Mouse (Mus musculus): Measurements from ENCODE around the gene Prss42. TPM values are rescaled to one million over a fixed set of nuclear protein-coding genes. Genes with fewer than 3 reads are reported as not detected.

Prss42 gene
- polyA plus RNA-seq, 1 experiment from 2014 or later, result not detected

DNA sequence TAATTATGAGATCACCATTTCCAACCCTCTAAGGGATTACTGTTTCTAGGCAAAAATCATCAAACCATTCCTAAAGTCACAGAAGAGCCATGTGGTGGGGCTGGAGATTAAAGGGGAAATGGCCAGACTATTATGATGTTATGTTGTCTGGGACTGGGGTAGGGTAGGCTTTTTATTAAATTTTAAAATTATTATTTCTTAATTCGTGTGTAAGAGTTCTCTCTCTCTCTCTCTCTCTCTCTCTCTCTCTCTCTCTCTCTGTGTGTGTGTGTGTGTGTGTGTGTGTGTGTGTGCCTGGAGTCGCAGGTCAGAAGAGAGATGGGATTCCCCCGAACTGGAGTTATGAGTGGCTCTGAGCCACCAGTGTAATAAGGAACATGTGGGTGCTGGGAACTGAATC, 28.4 kb downstream of the Prss42 start, which contains the start of gene Prss43:
Prss43 (plus strand) TSS at position 301 of the 400 bp plus-strand sequence.
- no peaks in the 10 kb centered on the region for H3K36me3 ChIP-seq (replicated peaks; ENCODE audit: control insufficient read depth, insufficient read depth, low read depth, low read length)
- no peak for DNase-seq (ENCODE audit: low spot score)
- H3K9me3 ChIP-seq (replicated peaks; ENCODE audit: control insufficient read depth, low read length), result no peaks in the 10 kb centered on the region
- WGBS, result 75% methylated on average over 3 of the region's 3 CpGs
- no peak within 1 kb of the TSS for H3K4me3 ChIP-seq (ENCODE audit: low read depth, low read length)
- H3K4me1 ChIP-seq (ENCODE audit: control insufficient read depth, insufficient read depth, low read length), result no peaks in the 10 kb centered on the region
- no peak within 1 kb of the TSS for H3K9ac ChIP-seq (replicated peaks; ENCODE audit: low read length)
- H3K27ac ChIP-seq (replicated peaks; ENCODE audit: low read depth, low read length), result no peak within 1 kb of the TSS
- H3K27me3 ChIP-seq (ENCODE audit: control insufficient read depth, insufficient read depth, low read length), result no peaks in the 10 kb centered on the region
- ATAC-seq (replicated peaks; ENCODE audit: insufficient number of reproducible peaks, low FRiP score, low TSS enrichment, low read depth), result no peak
- H3K4me2 ChIP-seq (ENCODE audit: low read depth, low read length), result no peak within 1 kb of the TSS

DNA sequence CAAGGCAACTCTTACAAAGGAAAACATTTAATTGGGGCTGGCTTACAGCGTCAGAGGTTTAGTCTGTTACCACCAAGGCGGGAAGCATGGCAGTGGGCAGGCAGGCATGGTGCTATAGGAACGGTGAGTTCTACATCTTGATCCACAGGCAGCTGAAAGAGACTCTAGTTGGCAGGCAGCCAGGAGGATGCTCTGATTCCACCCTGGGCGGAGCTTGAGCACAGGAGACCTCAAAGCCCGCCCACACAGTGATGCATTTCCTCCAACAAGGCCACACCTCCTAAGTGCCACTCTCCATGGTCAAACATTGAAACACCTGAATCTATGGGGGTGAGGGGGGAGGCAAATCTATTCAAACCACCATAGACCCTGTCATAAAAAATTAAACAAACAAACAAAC, 35.1 kb downstream of the Prss42 start:
- ATAC-seq (replicated peaks; ENCODE audit: insufficient number of reproducible peaks, low FRiP score, low TSS enrichment, low read depth) (no peak), DNase-seq (ENCODE audit: low spot score) (no peak)
- no peak overlapping the region for H3K4me2 ChIP-seq (ENCODE audit: low read depth, low read length)
- H3K27me3 ChIP-seq (ENCODE audit: control insufficient read depth, insufficient read depth, low read length), result no peaks in the 10 kb centered on the region
- no peak overlapping the region for H3K27ac ChIP-seq (replicated peaks; ENCODE audit: low read depth, low read length)
- H3K4me1 ChIP-seq (ENCODE audit: control insufficient read depth, insufficient read depth, low read length), result no peaks in the 10 kb centered on the region
- H3K36me3 ChIP-seq (replicated peaks; ENCODE audit: control insufficient read depth, insufficient read depth, low read depth, low read length), result no peaks in the 10 kb centered on the region
- no peak overlapping the region for H3K9ac ChIP-seq (replicated peaks; ENCODE audit: low read length)
- no peak overlapping the region for H3K4me3 ChIP-seq (ENCODE audit: low read depth, low read length)
- WGBS, result 80% methylated on average over 5 of the region's 5 CpGs
- no peaks in the 10 kb centered on the region for H3K9me3 ChIP-seq (replicated peaks; ENCODE audit: control insufficient read depth, low read length)

DNA sequence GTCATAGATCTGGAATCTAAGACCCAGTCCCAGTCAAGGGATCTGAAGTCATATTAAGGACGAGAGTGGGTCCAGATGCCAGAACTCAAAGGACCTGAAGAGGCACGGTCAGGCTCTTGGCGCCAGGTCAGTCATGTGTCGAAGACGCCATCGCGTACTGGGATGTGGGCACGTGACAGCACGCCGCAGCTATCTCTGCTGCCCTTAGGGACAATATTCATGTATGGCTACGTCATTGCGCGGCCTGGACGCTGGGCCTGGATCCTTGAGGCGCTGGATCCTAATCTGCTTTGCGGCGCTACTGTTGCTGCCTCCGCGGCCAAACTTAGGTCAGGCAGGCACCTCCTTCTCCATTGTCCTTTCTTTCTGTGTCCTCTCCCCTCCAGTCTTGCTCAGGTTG, 36.4 kb downstream of the Prss42 start, which contains the start of gene Prss45:
Prss45 (plus strand) TSS at position 178 of the 400 bp plus-strand sequence.
- no peak for ATAC-seq (replicated peaks; ENCODE audit: insufficient number of reproducible peaks, low FRiP score, low TSS enrichment, low read depth)
- Histone ChIP-seq H3K36me3 (replicated peaks; ENCODE audit: control insufficient read depth, insufficient read depth, low read depth, low read length) (no peaks in the 10 kb centered on the region), H3K27ac (replicated peaks; ENCODE audit: low read depth, low read length) (no peak within 1 kb of the TSS), H3K27me3 (ENCODE audit: control insufficient read depth, insufficient read depth, low read length) (no peaks in the 10 kb centered on the region), H3K9me3 (replicated peaks; ENCODE audit: control insufficient read depth, low read length) (no peaks in the 10 kb centered on the region), H3K4me2 (ENCODE audit: low read depth, low read length) (no peak within 1 kb of the TSS), H3K4me3 (ENCODE audit: low read depth, low read length) (no peak within 1 kb of the TSS), H3K4me1 (ENCODE audit: control insufficient read depth, insufficient read depth, low read length) (no peaks in the 10 kb centered on the region), H3K9ac (replicated peaks; ENCODE audit: low read length) (no peak within 1 kb of the TSS)
- WGBS, result 70% methylated on average over 19 of the region's 19 CpGs
- no peak for DNase-seq (ENCODE audit: low spot score)

DNA sequence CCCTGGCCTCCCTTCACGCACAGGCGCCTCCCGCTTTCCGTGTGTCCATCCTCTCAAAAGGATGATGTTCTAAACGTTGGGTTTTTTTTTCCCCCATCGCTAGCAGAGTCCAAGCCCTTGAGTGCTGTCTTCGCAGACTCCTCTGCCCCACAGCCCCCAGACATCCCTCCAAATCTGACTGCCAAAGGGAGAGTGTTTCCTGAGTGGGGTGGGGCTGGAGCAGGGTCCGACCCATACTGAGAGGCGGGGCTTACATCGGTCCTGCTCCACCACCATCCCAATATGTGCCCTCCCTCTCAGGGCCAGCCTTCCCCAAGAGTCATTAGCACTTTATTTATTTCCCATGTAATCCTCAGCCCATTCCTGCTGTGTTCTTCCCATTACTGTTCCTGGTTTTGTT, 37.0 kb downstream of the Prss42 start:
- no peak for DNase-seq (ENCODE audit: low spot score)
- Histone ChIP-seq H3K4me3 (ENCODE audit: low read depth, low read length) (no peak overlapping the region), H3K27me3 (ENCODE audit: control insufficient read depth, insufficient read depth, low read length) (no peaks in the 10 kb centered on the region), H3K9ac (replicated peaks; ENCODE audit: low read length) (no peak overlapping the region), H3K9me3 (replicated peaks; ENCODE audit: control insufficient read depth, low read length) (no peaks in the 10 kb centered on the region), H3K36me3 (replicated peaks; ENCODE audit: control insufficient read depth, insufficient read depth, low read depth, low read length) (no peaks in the 10 kb centered on the region), H3K27ac (replicated peaks; ENCODE audit: low read depth, low read length) (no peak overlapping the region), H3K4me2 (ENCODE audit: low read depth, low read length) (no peak overlapping the region), H3K4me1 (ENCODE audit: control insufficient read depth, insufficient read depth, low read length) (no peaks in the 10 kb centered on the region)
- 35% methylated on average over 10 of the region's 10 CpGs for WGBS
- ATAC-seq (replicated peaks; ENCODE audit: insufficient number of reproducible peaks, low FRiP score, low TSS enrichment, low read depth), result no peak

DNA sequence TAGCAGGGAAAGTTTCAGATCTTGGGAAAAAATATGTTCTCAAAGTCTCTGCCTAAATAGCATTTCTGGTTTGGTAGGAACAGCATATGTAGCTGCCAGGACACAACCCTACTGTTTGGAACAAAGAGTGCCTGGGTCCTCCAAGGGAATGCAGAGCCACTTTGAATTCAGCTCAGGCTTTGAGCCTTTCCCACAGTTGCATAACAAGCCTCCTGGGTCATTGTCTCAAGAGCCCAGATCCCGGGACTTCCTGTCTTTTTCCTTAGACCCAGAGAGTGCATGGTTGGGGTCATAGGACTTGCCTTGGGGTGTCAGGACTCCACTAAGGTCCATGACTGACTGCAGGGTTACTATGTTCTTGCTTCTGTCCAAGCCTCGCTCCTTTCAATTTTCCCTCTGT, 38.1 kb downstream of the Prss42 start:
- Histone ChIP-seq H3K27ac (replicated peaks; ENCODE audit: low read depth, low read length) (no peak overlapping the region), H3K4me3 (ENCODE audit: low read depth, low read length) (no peak overlapping the region), H3K4me2 (ENCODE audit: low read depth, low read length) (no peak overlapping the region), H3K9me3 (replicated peaks; ENCODE audit: control insufficient read depth, low read length) (no peaks in the 10 kb centered on the region), H3K4me1 (ENCODE audit: control insufficient read depth, insufficient read depth, low read length) (no peaks in the 10 kb centered on the region), H3K36me3 (replicated peaks; ENCODE audit: control insufficient read depth, insufficient read depth, low read depth, low read length) (no peaks in the 10 kb centered on the region), H3K27me3 (ENCODE audit: control insufficient read depth, insufficient read depth, low read length) (no peaks in the 10 kb centered on the region), H3K9ac (replicated peaks; ENCODE audit: low read length) (no peak overlapping the region)
- DNase-seq (ENCODE audit: low spot score), result no peak
- WGBS, result 38% methylated on average over 2 of the region's 2 CpGs
- ATAC-seq (replicated peaks; ENCODE audit: insufficient number of reproducible peaks, low FRiP score, low TSS enrichment, low read depth), result no peak

DNA sequence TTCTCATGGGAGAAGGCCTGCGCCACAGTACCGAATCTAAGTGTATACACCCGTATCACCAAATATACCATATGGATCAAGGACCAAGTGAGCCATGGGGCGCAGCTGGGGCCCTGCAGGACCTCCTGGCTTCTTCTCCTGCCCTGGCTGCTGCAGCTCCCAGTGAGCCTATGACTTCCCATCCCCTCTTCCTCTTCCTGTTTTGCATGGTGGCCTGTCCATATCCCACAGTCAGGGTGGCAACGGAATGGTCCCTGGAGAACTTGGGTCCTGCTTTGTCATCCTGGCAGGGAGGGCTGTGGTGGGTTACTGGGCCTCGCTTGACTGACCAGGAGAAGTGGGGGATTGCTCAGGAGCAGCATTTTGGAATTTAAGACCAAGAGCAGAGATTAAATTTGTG, 42.9 kb downstream of the Prss42 start:
- H3K4me3 ChIP-seq (ENCODE audit: low read depth, low read length), result no peak overlapping the region
- WGBS, result 83% methylated on average over 6 of the region's 6 CpGs
- no peaks in the 10 kb centered on the region for H3K9me3 ChIP-seq (replicated peaks; ENCODE audit: control insufficient read depth, low read length)
- no peak overlapping the region for H3K27ac ChIP-seq (replicated peaks; ENCODE audit: low read depth, low read length)
- ATAC-seq (replicated peaks; ENCODE audit: insufficient number of reproducible peaks, low FRiP score, low TSS enrichment, low read depth), result no peak
- no peaks in the 10 kb centered on the region for H3K36me3 ChIP-seq (replicated peaks; ENCODE audit: control insufficient read depth, insufficient read depth, low read depth, low read length)
- DNase-seq (ENCODE audit: low spot score), result no peak
- no peaks in the 10 kb centered on the region for H3K27me3 ChIP-seq (ENCODE audit: control insufficient read depth, insufficient read depth, low read length)
- no peak overlapping the region for H3K4me2 ChIP-seq (ENCODE audit: low read depth, low read length)
- H3K9ac ChIP-seq (replicated peaks; ENCODE audit: low read length), result no peak overlapping the region
- H3K4me1 ChIP-seq (ENCODE audit: control insufficient read depth, insufficient read depth, low read length), result no peaks in the 10 kb centered on the region

DNA sequence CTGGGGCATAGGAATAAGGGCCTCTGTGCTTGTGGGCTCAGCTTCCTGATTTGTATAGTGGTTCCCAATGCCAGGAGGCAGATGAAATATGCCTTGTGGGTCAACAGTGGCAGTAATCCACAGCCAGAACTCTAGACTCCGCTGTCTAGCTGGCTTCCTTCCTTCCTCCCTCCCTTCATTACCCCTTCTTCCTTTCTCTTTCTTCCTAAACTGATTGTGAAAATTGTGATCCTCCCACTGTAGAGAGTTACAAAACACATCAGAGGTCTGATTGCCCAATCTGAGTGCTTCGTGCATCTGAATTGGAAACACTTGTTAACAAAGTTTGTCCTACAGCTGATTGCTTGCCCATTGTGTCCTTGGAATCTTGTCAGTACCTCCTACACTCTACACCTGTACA, 43.5 kb downstream of the Prss42 start:
- WGBS, result 84% methylated on average over 2 of the region's 2 CpGs
- Histone ChIP-seq H3K9me3 (replicated peaks; ENCODE audit: control insufficient read depth, low read length) (no peaks in the 10 kb centered on the region), H3K36me3 (replicated peaks; ENCODE audit: control insufficient read depth, insufficient read depth, low read depth, low read length) (no peaks in the 10 kb centered on the region), H3K4me1 (ENCODE audit: control insufficient read depth, insufficient read depth, low read length) (no peaks in the 10 kb centered on the region), H3K27me3 (ENCODE audit: control insufficient read depth, insufficient read depth, low read length) (no peaks in the 10 kb centered on the region), H3K9ac (replicated peaks; ENCODE audit: low read length) (no peak overlapping the region), H3K4me3 (ENCODE audit: low read depth, low read length) (no peak overlapping the region), H3K27ac (replicated peaks; ENCODE audit: low read depth, low read length) (no peak overlapping the region), H3K4me2 (ENCODE audit: low read depth, low read length) (no peak overlapping the region)
- DNase-seq (ENCODE audit: low spot score) (no peak), ATAC-seq (replicated peaks; ENCODE audit: insufficient number of reproducible peaks, low FRiP score, low TSS enrichment, low read depth) (no peak)

DNA sequence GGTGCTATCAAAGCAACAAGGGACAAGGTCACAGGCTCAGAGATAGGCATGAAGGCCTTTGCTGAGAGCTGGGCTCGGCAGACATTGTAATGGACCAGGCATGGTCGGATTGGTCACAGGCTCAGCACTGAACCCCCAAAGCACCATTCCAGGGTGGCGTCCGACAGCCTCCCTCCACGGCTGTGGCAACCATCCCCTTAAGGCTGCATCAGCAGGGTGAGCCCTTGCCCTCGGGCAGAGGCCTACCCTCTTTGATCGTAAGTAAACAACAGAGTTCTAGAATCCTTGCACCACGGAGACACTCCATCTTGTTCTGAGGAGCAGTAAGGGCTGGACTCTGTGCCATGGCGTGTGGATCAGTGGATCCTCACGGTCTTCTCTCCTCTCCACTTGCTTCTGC, 46.2 kb downstream of the Prss42 start, which contains the start of gene Prss46:
Prss46 (plus strand) TSS at position 301 of the 400 bp plus-strand sequence.
- Histone ChIP-seq H3K4me3 (ENCODE audit: low read depth, low read length) (no peak within 1 kb of the TSS), H3K4me1 (ENCODE audit: control insufficient read depth, insufficient read depth, low read length) (no peaks in the 10 kb centered on the region), H3K36me3 (replicated peaks; ENCODE audit: control insufficient read depth, insufficient read depth, low read depth, low read length) (no peaks in the 10 kb centered on the region), H3K9me3 (replicated peaks; ENCODE audit: control insufficient read depth, low read length) (no peaks in the 10 kb centered on the region), H3K9ac (replicated peaks; ENCODE audit: low read length) (no peak within 1 kb of the TSS), H3K27ac (replicated peaks; ENCODE audit: low read depth, low read length) (no peak within 1 kb of the TSS), H3K27me3 (ENCODE audit: control insufficient read depth, insufficient read depth, low read length) (no peaks in the 10 kb centered on the region), H3K4me2 (ENCODE audit: low read depth, low read length) (no peak within 1 kb of the TSS)
- no peak for DNase-seq (ENCODE audit: low spot score)
- WGBS, result 80% methylated on average over 10 of the region's 10 CpGs
- ATAC-seq (replicated peaks; ENCODE audit: insufficient number of reproducible peaks, low FRiP score, low TSS enrichment, low read depth), result no peak
